Mouse (Mus musculus) MEL (cell line): Measurements from ENCODE around the gene Cntnap1. TPM values are rescaled to one million over a fixed set of nuclear protein-coding genes. Genes with fewer than 3 reads are reported as not detected.

Experiments
- DNase-seq: peaks from one replicate; pipeline ENCODE4 v3.0.0; 2011; ENCODE audit warnings: low read depth, low spot score
- H3K27ac ChIP-seq: 2 replicates; pipeline ENCODE4 v1.5.1; 2012; ENCODE audit warnings: low read depth, mild to moderate bottlenecking, control low read depth, low read length, moderate library complexity; ENCODE audit not compliant: control insufficient read depth
- H3K27me3 ChIP-seq, 2 experiments: fragments of 150-350 bp in 1 of 2; sonication (generic) in 1 of 2; 2 replicates each; pipeline ENCODE4 v1.6.1; 2012; ENCODE audit warnings: low read length in 2 of 2, mild to moderate bottlenecking in 2 of 2, improper control_type of control experiment in 1 of 2, moderate library complexity in 1 of 2; ENCODE audit not compliant: insufficient read depth in 2 of 2, control insufficient read depth in 1 of 2
- H3K36me3 ChIP-seq, 2 experiments: 2 replicates each; pipeline ENCODE4 v1.6.1; 2012 to 2014; ENCODE audit warnings: low read length in 2 of 2, improper control_type of control experiment in 1 of 2, inconsistent platforms in 1 of 2, mild to moderate bottlenecking in 1 of 2; ENCODE audit not compliant: insufficient read depth in 2 of 2, control insufficient read depth in 1 of 2
- H3K4me1 ChIP-seq, 2 experiments: fragments of 150-350 bp in 1 of 2; sonication (generic) in 1 of 2; 2 replicates each; pipeline ENCODE4 v1.6.1; 2012; ENCODE audit warnings: low read length in 2 of 2, improper control_type of control experiment in 1 of 2, mild to moderate bottlenecking in 1 of 2; ENCODE audit not compliant: insufficient read depth in 2 of 2, control insufficient read depth in 1 of 2
- H3K4me3 ChIP-seq, 2 experiments: fragments of 150-350 bp in 1 of 2; sonication (generic) in 1 of 2; 2 replicates each; pipeline ENCODE4 v1.5.1; 2012; ENCODE audit warnings: low read depth in 2 of 2, low read length in 2 of 2, mild to moderate bottlenecking in 2 of 2, moderate library complexity in 2 of 2, control low read depth in 1 of 2, improper control_type of control experiment in 1 of 2; ENCODE audit not compliant: control insufficient read depth in 1 of 2, insufficient read depth in 1 of 2
- H3K79me2 ChIP-seq: 2 replicates; pipeline ENCODE4 v1.6.1; 2012; ENCODE audit warnings: mild to moderate bottlenecking, low read length, moderate library complexity; ENCODE audit not compliant: control insufficient read depth, poor library complexity, insufficient read depth
- H3K9ac ChIP-seq: 2 replicates; pipeline ENCODE4 v1.6.1; 2012; ENCODE audit warnings: low read depth, mild to moderate bottlenecking, control low read depth, low read length, moderate library complexity; ENCODE audit not compliant: control insufficient read depth, poor library complexity, severe bottlenecking
- H3K9me3 ChIP-seq: fragments of 150-350 bp; sonication (generic); replicated peaks from 2 replicates; pipeline ENCODE4 v1.6.1; 2012; ENCODE audit warnings: mild to moderate bottlenecking, low read length, improper control_type of control experiment, moderate library complexity; ENCODE audit not compliant: insufficient read depth
- CHD1 ChIP-seq: IDR thresholded peaks from 2 replicates; pipeline ENCODE4 v1.6.1; 2012; ENCODE audit warnings: low read depth, mild to moderate bottlenecking, inconsistent platforms, low read length, improper control_type of control experiment
- CHD2 ChIP-seq: IDR thresholded peaks from 2 replicates; pipeline ENCODE4 v1.6.1; 2011; ENCODE audit warnings: low read length, improper control_type of control experiment
- CTCF ChIP-seq, 3 experiments: IDR thresholded peaks in 2 of 3; conservative IDR thresholded peaks in 1 of 3; 2 replicates each; pipeline ENCODE4 v1.5.1; 2011 to 2012; ENCODE audit warnings: low read length in 3 of 3, low read depth in 2 of 3, mild to moderate bottlenecking in 2 of 3, improper control_type of control experiment in 1 of 3, inconsistent platforms in 1 of 3, mixed read lengths in 1 of 3, moderate library complexity in 1 of 3; ENCODE audit not compliant: control insufficient read depth in 1 of 3, insufficient read depth in 1 of 3, poor library complexity in 1 of 3, severe bottlenecking in 1 of 3
- E2F4 ChIP-seq: IDR thresholded peaks from 2 replicates; pipeline ENCODE4 v1.6.1; 2011; ENCODE audit warnings: low read depth, low read length, improper control_type of control experiment, borderline replicate concordance
- EP300 ChIP-seq, 2 experiments: IDR thresholded peaks; 2 replicates each; pipeline ENCODE4 v1.6.1; 2011; ENCODE audit warnings: improper control_type of control experiment in 2 of 2, low read length in 2 of 2, low read depth in 1 of 2, mild to moderate bottlenecking in 1 of 2
- ETS1 ChIP-seq: IDR thresholded peaks from 2 replicates; pipeline ENCODE4 v1.6.1; 2012; ENCODE audit warnings: low read depth, mild to moderate bottlenecking, inconsistent platforms, low read length, improper control_type of control experiment, moderate library complexity
- GABPA ChIP-seq: IDR thresholded peaks from 2 replicates; pipeline ENCODE4 v1.6.1; 2012; ENCODE audit warnings: low read depth, mild to moderate bottlenecking, inconsistent platforms, low read length, improper control_type of control experiment, moderate library complexity
- HCFC1 ChIP-seq: IDR thresholded peaks from 2 replicates; pipeline ENCODE4 v1.6.1; 2012; ENCODE audit warnings: low read depth, mild to moderate bottlenecking, inconsistent platforms, low read length, improper control_type of control experiment, moderate library complexity
- MEF2A ChIP-seq: IDR thresholded peaks from 2 replicates; pipeline ENCODE4 v1.6.1; 2014; ENCODE audit warnings: low read depth, mild to moderate bottlenecking, inconsistent platforms, low read length, improper control_type of control experiment; ENCODE audit not compliant: poor library complexity, insufficient replicate concordance, severe bottlenecking; ENCODE audit errors: extremely low read depth
- MXI1 ChIP-seq: IDR thresholded peaks from 2 replicates; pipeline ENCODE4 v1.6.1; 2011; ENCODE audit warnings: mild to moderate bottlenecking, low read depth, low read length, improper control_type of control experiment
- MYB ChIP-seq: IDR thresholded peaks from 2 replicates; pipeline ENCODE4 v1.6.1; 2011; ENCODE audit warnings: mild to moderate bottlenecking, low read depth, low read length, improper control_type of control experiment
- NELFE ChIP-seq: IDR thresholded peaks from 2 replicates; pipeline ENCODE4 v1.6.1; 2011; ENCODE audit warnings: low read depth, low read length, improper control_type of control experiment
- RAD21 ChIP-seq: IDR thresholded peaks from 2 replicates; pipeline ENCODE4 v1.6.1; 2011; ENCODE audit warnings: mild to moderate bottlenecking, low read depth, low read length, improper control_type of control experiment
- RCOR1 ChIP-seq: IDR thresholded peaks from 2 replicates; pipeline ENCODE4 v1.6.1; 2012; ENCODE audit warnings: low read depth, mild to moderate bottlenecking, inconsistent platforms, low read length, improper control_type of control experiment
- SIN3A ChIP-seq: IDR thresholded peaks from 2 replicates; pipeline ENCODE4 v1.6.1; 2012; ENCODE audit warnings: low read length, improper control_type of control experiment, inconsistent platforms
- TBP ChIP-seq: IDR thresholded peaks from 2 replicates; pipeline ENCODE4 v1.8.0; 2011; ENCODE audit warnings: low read depth, low read length, improper control_type of control experiment
- USF2 ChIP-seq, 2 experiments: IDR thresholded peaks; 2 replicates each; pipeline ENCODE4 v1.6.1; 2011 to 2012; ENCODE audit warnings: improper control_type of control experiment in 2 of 2, low read length in 2 of 2, borderline replicate concordance in 1 of 2, inconsistent platforms in 1 of 2, low read depth in 1 of 2, mild to moderate bottlenecking in 1 of 2; ENCODE audit not compliant: insufficient read depth in 1 of 2
- ZC3H11A ChIP-seq: IDR thresholded peaks from 2 replicates; pipeline ENCODE4 v1.6.1; 2012; ENCODE audit warnings: low read depth, mild to moderate bottlenecking, inconsistent platforms, low read length, improper control_type of control experiment
- ZKSCAN1 ChIP-seq: IDR thresholded peaks from 2 replicates; pipeline ENCODE4 v1.6.1; 2012; ENCODE audit warnings: low read depth, mild to moderate bottlenecking, inconsistent platforms, low read length, improper control_type of control experiment, moderate library complexity
- ZMIZ1 ChIP-seq: IDR thresholded peaks from 2 replicates; pipeline ENCODE4 v1.6.1; 2012; ENCODE audit warnings: low read depth, mild to moderate bottlenecking, inconsistent platforms, low read length, improper control_type of control experiment, moderate library complexity
- polyA plus RNA-seq, 2 experiments: library from polyadenylated mRNA; stranded (reverse) in 1 of 2; unstranded in 1 of 2; fragments of >175 nt in 1 of 2; fragments of >200 nt in 1 of 2; gene quantifications; 2 replicates each; pipeline versions ENCODE4 v1.2.1 to v1.2.4; 2012; ENCODE audit warnings: low replicate concordance in 2 of 2, low read depth in 1 of 2; ENCODE audit not compliant: insufficient read length in 2 of 2, insufficient read depth in 1 of 2, missing spikeins in 1 of 2
- total RNA-seq: library from RNA; depleted of rRNA; stranded (reverse); fragments of 300-350 nt; gene quantifications from 2 replicates; pipeline ENCODE4 v1.2.3, GENCODE M21; 2012

The Cntnap1 gene
- total and polyA plus RNA-seq, 3 experiments: 0.01 TPM; not detected in 2

GRCm38 (mm10) chr11:101178061-101179058 lies 8.0 kb downstream of the Cntnap1 start:
- H3K36me3 ChIP-seq: no peaks in the 10 kb centered on the region
- no peak overlapping the region for H3K9ac ChIP-seq
- no peaks in the 10 kb centered on the region for H3K79me2 ChIP-seq
- no peaks in the 10 kb centered on the region for H3K9me3 ChIP-seq
- no peak for TF ChIP-seq CHD1
- TF ChIP-seq HCFC1: no peak
- TF ChIP-seq ETS1: no peak
- no peak for TF ChIP-seq CTCF (IDR thresholded peaks at IDR 0.05 in 2 of 3, conservative IDR thresholded peaks at IDR 0.05 in 1 of 3; ENCODE audit: control insufficient read depth in 1 of 3, insufficient read depth in 1 of 3, low read depth in 2 of 3, low read length in 3 of 3, poor library complexity in 1 of 3, severe bottlenecking in 1 of 3)
- no peak for TF ChIP-seq MYB
- TF ChIP-seq E2F4: no peak
- no peak for TF ChIP-seq ZC3H11A
- TF ChIP-seq SIN3A: no peak
- TF ChIP-seq GABPA: no peak
- no peak for TF ChIP-seq CHD2
- TF ChIP-seq MEF2A: no peak
- TF ChIP-seq ZMIZ1: no peak
- no peak for TF ChIP-seq TBP
- no peak for TF ChIP-seq USF2 (IDR thresholded peaks at IDR 0.05; ENCODE audit: borderline replicate concordance in 1 of 2, insufficient read depth in 1 of 2, low read depth in 1 of 2, low read length in 2 of 2)
- no peak for TF ChIP-seq RAD21
- no peak for TF ChIP-seq NELFE
- no peak for TF ChIP-seq ZKSCAN1
- TF ChIP-seq EP300 (IDR thresholded peaks at IDR 0.05; ENCODE audit: low read depth in 1 of 2, low read length in 2 of 2): no peak
- TF ChIP-seq RCOR1: no peak
- TF ChIP-seq MXI1: no peak
- H3K4me3 ChIP-seq: no peak overlapping the region
- no peak overlapping the region for H3K27ac ChIP-seq
- H3K4me1 ChIP-seq: no peaks in the 10 kb centered on the region; a peak in 1 of 4 replicates
- no peak for DNase-seq
- H3K27me3 ChIP-seq: 0 out of 4 replicates have a peak, but pooled peaks cover 0 to 2% of the 10 kb centered on the region in 2 experiments
